Mouse (Mus musculus): ENCODE results near the gene Cog2.

DNA sequence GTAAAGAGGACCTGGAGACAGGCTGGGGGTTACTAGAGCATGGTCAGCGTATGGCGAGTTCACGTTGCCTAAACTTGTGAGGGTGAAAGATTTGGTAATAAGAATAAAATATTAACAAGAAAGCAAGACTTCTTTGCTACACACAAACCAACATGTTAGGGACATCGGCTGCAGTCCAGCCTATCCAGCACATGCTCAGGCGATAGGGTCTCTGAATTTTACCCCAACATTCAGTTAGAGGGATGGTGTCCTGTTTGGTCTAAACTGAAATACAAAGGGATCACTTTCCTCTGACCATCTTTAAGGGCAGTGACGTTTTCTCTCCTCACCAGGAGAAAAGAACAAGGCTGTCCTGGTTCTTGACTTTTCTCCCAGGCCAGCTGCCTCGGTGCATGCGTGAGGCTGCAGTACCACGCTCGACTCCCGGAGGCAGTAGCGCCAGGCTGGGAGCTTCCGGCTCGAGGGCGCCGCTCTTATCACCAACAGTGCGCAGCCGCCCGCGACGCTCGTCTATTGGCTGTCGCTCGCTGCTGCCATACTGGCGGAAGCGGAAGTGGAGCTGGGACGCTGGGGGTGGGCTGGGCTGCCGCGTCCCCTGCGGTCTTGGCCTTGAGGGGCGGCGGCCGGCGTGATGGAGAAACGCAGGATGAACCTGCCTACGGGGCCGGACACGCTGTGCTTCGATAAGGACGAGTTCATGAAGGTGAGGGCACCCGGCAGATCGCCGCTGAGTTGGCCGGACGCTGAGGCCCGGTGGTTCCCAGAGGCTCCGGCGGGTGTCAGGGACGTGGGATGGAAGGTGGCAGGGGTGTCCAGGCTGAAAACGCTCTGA is at the start of gene Cog2:
- TF ChIP-seq CTCF (IDR thresholded peaks at IDR 0.05; ENCODE audit: low read depth): peak; percentile 91
- no peak for TF ChIP-seq EP300 (IDR thresholded peaks at IDR 0.05; ENCODE audit: low read depth)

Measured in liver, postnatal 0 days (tissue).